Mouse (Mus musculus): ENCODE data around the gene Nqo1.

Nqo1 gene

DNA sequence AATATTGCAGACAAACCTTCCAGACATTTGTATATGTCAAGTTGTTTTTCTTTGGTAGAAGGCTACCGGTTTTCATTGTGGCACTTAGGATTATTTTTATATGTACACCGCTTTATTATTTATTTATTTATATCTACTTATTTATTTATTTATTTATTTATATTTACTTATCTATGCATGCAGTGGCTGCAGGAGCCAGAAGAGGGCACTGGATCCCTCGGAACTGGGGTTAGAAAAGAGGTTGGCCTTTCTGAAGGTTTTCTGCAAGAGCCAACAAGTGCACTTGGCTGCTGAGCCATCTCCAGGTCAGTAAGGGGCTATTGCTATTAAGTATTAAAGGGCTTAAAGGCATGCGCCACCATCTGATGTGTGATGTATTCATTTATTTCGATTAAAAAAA, 15.1 kb downstream of the Nqo1 start:
- TF ChIP-seq GATA4 (IDR thresholded peaks at IDR 0.05; ENCODE audit: insufficient replicate concordance, low read length) = no peak

DNA sequence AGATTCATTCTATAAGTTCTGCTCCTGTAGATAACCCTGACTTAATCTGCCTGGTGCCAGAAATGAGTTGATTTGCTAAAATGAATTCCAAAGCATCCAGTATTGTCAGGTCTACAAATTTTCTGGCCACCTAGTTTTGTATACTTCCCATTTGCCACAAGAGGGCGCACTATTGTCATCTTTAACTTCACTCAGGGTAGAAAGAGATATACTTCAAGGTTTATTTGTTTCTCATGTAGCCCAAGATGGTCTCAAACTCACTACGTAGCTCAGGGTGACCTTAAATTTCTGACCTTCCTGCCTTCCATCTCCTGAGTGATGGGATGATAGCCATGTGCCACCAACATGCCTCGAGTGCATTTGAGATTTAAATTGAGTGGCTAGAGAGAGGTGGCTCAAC, 16.4 kb downstream of the Nqo1 start:
- TF ChIP-seq GATA4 (IDR thresholded peaks at IDR 0.05; ENCODE audit: insufficient replicate concordance, low read length) = no peak

DNA sequence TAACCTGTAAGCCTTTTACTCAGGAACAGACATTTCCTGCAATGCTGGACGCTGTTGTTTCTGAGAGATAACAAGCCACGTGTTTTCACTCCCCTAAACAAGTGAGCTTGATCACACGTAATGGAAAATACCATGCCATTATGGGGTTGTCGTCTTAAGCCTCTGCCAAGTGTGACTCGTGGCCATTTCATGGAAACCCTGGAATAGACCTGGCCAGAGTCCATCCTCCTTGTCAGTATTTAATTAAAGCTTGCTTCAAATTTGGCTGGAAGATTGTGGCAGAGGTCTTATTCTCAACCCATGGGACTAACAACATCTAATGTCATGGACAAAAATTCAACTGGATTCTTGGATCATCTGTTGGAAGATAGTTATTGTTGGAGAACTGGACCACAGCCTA, 16.8 kb downstream of the Nqo1 start:
- no peak for TF ChIP-seq GATA4 (IDR thresholded peaks at IDR 0.05; ENCODE audit: insufficient replicate concordance, low read length)

DNA sequence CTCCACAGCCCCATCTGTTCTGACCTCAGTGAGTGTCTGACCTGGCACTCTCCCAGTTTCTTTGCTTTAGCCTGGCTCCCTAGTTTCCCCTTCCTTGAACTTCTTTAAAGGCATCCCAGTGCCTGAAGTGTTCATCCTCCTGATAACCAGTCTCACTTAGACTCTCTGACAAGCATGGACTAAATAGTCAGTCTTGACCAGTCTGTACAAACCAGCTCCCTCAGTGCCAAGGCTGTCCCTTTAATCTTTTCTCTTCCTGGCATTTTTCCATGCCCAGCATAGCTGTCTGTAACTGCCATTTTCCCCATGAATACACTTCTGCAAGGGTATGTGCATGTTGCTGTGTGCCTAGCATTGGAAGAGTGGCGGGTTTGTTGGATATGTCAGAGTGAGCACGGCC, 17.9 kb downstream of the Nqo1 start:
- no peak for TF ChIP-seq GATA4 (IDR thresholded peaks at IDR 0.05; ENCODE audit: insufficient replicate concordance, low read length)

DNA sequence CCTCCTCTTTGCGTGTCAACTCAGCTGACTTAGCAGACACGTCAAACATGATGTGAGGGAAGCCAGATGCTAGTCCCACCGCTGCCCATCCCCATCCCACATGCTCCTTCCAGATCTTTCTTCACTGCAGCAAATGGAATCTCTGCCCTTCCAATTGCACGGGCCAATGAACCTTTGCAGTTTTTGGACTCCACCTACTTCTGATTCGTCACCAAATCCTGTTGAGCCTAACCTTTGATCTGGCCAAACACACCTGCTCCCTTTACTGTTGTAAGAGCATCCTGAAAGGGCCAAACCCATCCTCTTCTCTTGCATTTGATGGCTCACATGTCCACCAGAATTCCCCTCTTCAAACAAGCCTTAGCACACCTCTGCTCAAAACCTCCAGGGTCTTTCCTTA, 18.4 kb downstream of the Nqo1 start:
- TF ChIP-seq GATA4 (IDR thresholded peaks at IDR 0.05; ENCODE audit: insufficient replicate concordance, low read length) = no peak

DNA sequence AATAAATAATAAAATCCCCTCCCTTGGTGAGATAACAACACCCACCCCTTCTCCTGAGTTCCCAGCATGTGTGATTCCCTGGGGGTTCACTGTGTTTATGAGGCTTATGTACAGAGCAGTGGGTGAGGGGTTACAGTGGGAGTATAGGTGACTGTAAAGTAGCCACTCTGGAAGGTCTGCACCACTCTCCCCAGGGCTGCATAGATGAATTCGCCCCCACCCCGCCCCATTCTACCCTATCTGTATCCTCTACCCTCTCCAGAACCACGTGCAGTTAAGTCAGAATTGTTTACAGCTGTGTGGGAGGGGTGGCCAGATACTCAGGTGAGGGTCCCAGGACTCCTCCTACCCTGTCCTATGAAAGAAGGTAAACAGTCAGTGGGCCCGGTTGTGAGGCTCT, 20.1 kb downstream of the Nqo1 start:
- no peak for TF ChIP-seq GATA4 (IDR thresholded peaks at IDR 0.05; ENCODE audit: insufficient replicate concordance, low read length)

DNA sequence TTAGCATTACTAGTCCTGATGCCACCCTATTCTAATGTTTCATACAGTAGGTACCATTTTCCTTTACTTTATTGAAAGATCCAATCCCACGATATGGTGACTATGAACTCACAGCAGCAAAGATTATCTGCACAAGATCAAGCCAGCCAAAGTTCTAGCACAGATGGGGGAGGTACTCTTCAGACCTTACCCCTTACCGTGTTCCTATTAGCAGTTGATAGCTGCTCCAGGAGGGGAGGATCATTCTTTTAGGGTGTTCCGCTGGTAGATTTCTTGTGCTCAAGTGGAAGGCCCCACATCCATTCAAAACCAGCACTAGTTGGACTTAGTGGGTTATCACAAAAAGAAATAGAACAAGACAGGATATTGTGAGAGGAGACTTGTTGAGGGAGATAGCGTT, 21.3 kb downstream of the Nqo1 start:
- no peak for TF ChIP-seq GATA4 (IDR thresholded peaks at IDR 0.05; ENCODE audit: insufficient replicate concordance, low read length)

DNA sequence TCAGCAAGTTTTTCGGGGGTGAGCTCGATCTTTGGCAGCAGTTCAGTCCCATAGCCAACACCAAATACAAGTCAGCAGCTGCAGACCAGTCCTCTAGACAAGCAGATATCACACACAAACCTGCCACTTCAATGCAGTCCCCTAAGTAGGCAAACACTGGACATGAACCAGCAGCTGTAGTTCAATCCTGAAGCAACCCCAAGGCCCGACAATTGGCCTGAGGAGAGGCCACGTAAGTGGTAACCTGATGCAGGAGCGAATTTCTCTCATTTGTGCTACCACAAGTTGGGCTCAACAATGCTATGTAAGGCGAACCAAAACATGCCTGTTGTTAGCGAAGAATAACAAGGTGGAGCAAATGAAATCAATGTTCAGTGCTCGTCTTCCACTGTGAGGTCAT, 22.3 kb downstream of the Nqo1 start:
- TF ChIP-seq GATA4 (IDR thresholded peaks at IDR 0.05; ENCODE audit: insufficient replicate concordance, low read length) = no peak

DNA sequence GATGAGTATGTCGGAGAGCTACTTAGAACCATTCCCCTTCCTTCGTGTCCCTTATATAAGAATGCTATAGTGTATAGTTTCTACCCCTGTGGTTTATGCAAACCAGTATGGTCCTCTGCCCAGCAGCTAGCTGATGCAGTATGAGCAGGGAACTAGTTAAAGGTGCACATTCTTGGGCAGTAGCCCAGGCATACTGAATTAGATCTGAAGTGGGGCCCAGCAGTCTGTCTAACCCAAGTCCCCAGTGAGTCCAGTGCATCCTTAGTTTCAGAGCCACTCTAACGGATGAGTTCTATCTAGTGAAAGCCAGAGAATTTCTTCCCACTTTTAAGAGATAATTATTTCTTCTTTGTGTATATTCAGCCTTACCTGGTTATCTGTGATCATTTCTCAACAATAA, 25.7 kb downstream of the Nqo1 start:
- no peak for TF ChIP-seq GATA4 (IDR thresholded peaks at IDR 0.05; ENCODE audit: insufficient replicate concordance, low read length)

DNA sequence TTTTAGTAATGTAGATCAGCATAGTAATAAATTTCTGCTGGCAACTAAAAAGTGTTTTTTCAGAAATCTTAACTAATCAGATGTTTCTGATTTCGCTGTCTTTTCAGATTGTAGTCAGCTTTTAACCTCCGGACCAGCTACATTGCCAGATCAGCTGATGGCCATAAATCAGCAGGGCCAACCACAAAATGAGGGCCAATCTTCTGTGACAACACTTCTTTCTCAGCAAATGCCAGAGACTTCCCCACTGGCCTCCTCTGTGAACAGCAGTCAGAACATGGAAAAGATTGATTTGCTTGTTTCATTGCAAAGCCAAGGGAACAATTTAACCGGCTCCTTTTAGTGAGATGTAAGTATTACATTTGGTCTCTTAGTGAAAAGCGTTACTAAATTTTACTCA, 32.7 kb downstream of the Nqo1 start:
- no peak for TF ChIP-seq GATA4 (IDR thresholded peaks at IDR 0.05; ENCODE audit: insufficient replicate concordance, low read length)

Measured in liver, adult (tissue).